Mouse (Mus musculus) hindbrain, embryonic 16.5 days (tissue): ENCODE results near the gene Emc4. TPM values are rescaled to one million over a fixed set of nuclear protein-coding genes. Genes with fewer than 3 reads are reported as not detected.

Source experiments
- ATAC-seq: fragments of 200-750 bp; cut with Nextera tagmentation; 2 replicates; pipeline ENCODE4 v1.8.0; 2017; ENCODE audit warnings: moderate TSS enrichment, moderate library complexity
- H3K27ac ChIP-seq: fragments of 300-500 bp; sonication (generic); 2 replicates; pipeline ENCODE4 v1.5.1; 2014; ENCODE audit warnings: low read depth, mild to moderate bottlenecking, control low read depth, low read length, moderate library complexity
- H3K27me3 ChIP-seq: fragments of 300-500 bp; sonication (generic); replicated peaks from 2 replicates; pipeline ENCODE4 v1.6.1; 2014; ENCODE audit warnings: low read length; ENCODE audit not compliant: control insufficient read depth, insufficient read depth
- H3K36me3 ChIP-seq: fragments of 300-500 bp; sonication (generic); 2 replicates; pipeline ENCODE4 v1.6.1; 2014; ENCODE audit warnings: mild to moderate bottlenecking, low read length, moderate library complexity, mixed read lengths; ENCODE audit not compliant: control insufficient read depth, insufficient read depth
- H3K4me1 ChIP-seq: fragments of 300-500 bp; sonication (generic); 2 replicates; pipeline ENCODE4 v1.6.1; 2014; ENCODE audit warnings: low read depth, low read length; ENCODE audit not compliant: control insufficient read depth, insufficient read depth
- H3K4me2 ChIP-seq: fragments of 300-500 bp; sonication (generic); 2 replicates; pipeline ENCODE4 v1.6.1; 2014; ENCODE audit warnings: mild to moderate bottlenecking, low read length, control low read depth, moderate library complexity
- H3K4me3 ChIP-seq: fragments of 300-500 bp; sonication (generic); 2 replicates; pipeline ENCODE4 v1.5.1; 2014; ENCODE audit warnings: mild to moderate bottlenecking, low read length, control low read depth, moderate library complexity
- H3K9ac ChIP-seq: fragments of 300-500 bp; sonication (generic); 2 replicates; pipeline ENCODE4 v1.6.1; 2014; ENCODE audit warnings: low read depth, mild to moderate bottlenecking, control low read depth, low read length, moderate library complexity
- H3K9me3 ChIP-seq: fragments of 300-500 bp; sonication (generic); 2 replicates; pipeline ENCODE4 v1.6.1; 2014; ENCODE audit warnings: mild to moderate bottlenecking, low read length, moderate library complexity; ENCODE audit not compliant: control insufficient read depth
- WGBS: fragments of 180-500 bp; shearing (Covaris S2); extraction: QIAGEN DNeasy Blood & Tissue Kit; methylation state at CpG from one replicate; pipeline ENCODE4 v1.1.7; 2014; 5-methylcytosine and 5-hydroxymethylcytosine counted together
- polyA plus RNA-seq: library from polyadenylated mRNA; unstranded; fragments of >200 nt; fragmentation: Nextera tagmentation; extraction: Ambion mirVana; gene quantifications from 2 replicates; pipeline ENCODE4 v1.2.1, GENCODE M21; 2015

Gene Emc4
- polyA plus RNA-seq, 1 experiment from 2014 or later = 240 TPM

- no peaks in the 10 kb centered on the region for H3K9me3 ChIP-seq
- 77% methylated on average over 7 of the region's 7 CpGs for WGBS
- H3K9ac ChIP-seq = no peak overlapping the region
- H3K36me3 ChIP-seq = no peaks in the 10 kb centered on the region
- H3K4me1 ChIP-seq = no peaks in the 10 kb centered on the region
- no peak overlapping the region for H3K4me3 ChIP-seq
- H3K27me3 ChIP-seq = no peaks in the 10 kb centered on the region
- H3K27ac ChIP-seq = no peak overlapping the region
- H3K4me2 ChIP-seq = no peak overlapping the region
- no peak for ATAC-seq
These were observed 52.2 kb downstream of the Emc4 start for GRCm38 (mm10) chr2:112315638-112316037.

Other genes with a start within 250 kb of the Emc4 start
- gene Olfr1316, start 233.1 kb downstream of the Emc4 start, polyA plus RNA-seq = not detected in 2 replicates
- gene Olfr1317, start 227.7 kb downstream of the Emc4 start, polyA plus RNA-seq = not detected in 2 replicates
- 0.04 and 0.10 TPM in 2 replicates for gene Olfr1318, start 213.8 kb downstream of the Emc4 start, polyA plus RNA-seq
- gene Lpcat4, start 128.6 kb downstream of the Emc4 start, polyA plus RNA-seq = 28.5 and 32.4 TPM in 2 replicates
- 0.04 TPM in 1 of 2 replicates, not detected in the other for gene Nutm1, start 108.7 kb downstream of the Emc4 start, polyA plus RNA-seq
- 165 and 189 TPM in 2 replicates for gene Nop10, start 106.1 kb downstream of the Emc4 start, polyA plus RNA-seq
- gene Slc12a6, start 102.2 kb downstream of the Emc4 start, polyA plus RNA-seq = 14.7 and 17.5 TPM in 2 replicates
- gene Gm21985, start 101.7 kb downstream of the Emc4 start, polyA plus RNA-seq = not detected in 2 replicates
- 29.7 and 31.1 TPM in 2 replicates for gene Katnbl1, start 11.2 kb upstream of the Emc4 start, polyA plus RNA-seq
- 25.1 and 26.4 TPM in 2 replicates for gene Emc7, start 87.0 kb upstream of the Emc4 start, polyA plus RNA-seq
- 0.89 and 1.2 TPM in 2 replicates for gene Chrm5, start 112.7 kb upstream of the Emc4 start, polyA plus RNA-seq
- 2.2 and 4.2 TPM in 2 replicates for gene Aven, start 124.9 kb upstream of the Emc4 start, polyA plus RNA-seq